Mouse (Mus musculus) lung, embryonic 16.5 days (tissue): ENCODE results near the gene Luzp1. TPM values are rescaled to one million over a fixed set of nuclear protein-coding genes. Genes with fewer than 3 reads are reported as not detected.

Experiments used
- ATAC-seq: fragments of 200-750 bp; cut with Nextera tagmentation; 2 replicates; pipeline ENCODE4 v1.8.0; 2017; ENCODE audit warnings: low read depth, mild to moderate bottlenecking, moderate library complexity
- H3K27ac ChIP-seq: fragments of 300-500 bp; sonication (generic); 2 replicates; pipeline ENCODE4 v1.5.1; 2014; ENCODE audit warnings: mild to moderate bottlenecking, control low read depth, low read length
- H3K27me3 ChIP-seq: fragments of 300-500 bp; sonication (generic); 2 replicates; pipeline ENCODE4 v1.6.1; 2014; ENCODE audit warnings: low read depth, low read length, mixed read lengths; ENCODE audit not compliant: control insufficient read depth, insufficient read depth
- H3K36me3 ChIP-seq: fragments of 300-500 bp; sonication (generic); 2 replicates; pipeline ENCODE4 v1.6.1; 2014; ENCODE audit warnings: low read length; ENCODE audit not compliant: control insufficient read depth, insufficient read depth
- H3K4me1 ChIP-seq: fragments of 300-500 bp; sonication (generic); replicated peaks from 2 replicates; pipeline ENCODE4 v1.6.1; 2014; ENCODE audit warnings: low read length, mixed read lengths; ENCODE audit not compliant: control insufficient read depth, insufficient read depth
- H3K4me2 ChIP-seq: fragments of 300-500 bp; sonication (generic); 2 replicates; pipeline ENCODE4 v1.6.1; 2014; ENCODE audit warnings: low read depth, low read length, control low read depth
- H3K4me3 ChIP-seq: fragments of 300-500 bp; sonication (generic); 2 replicates; pipeline ENCODE4 v1.5.1; 2014; ENCODE audit warnings: mild to moderate bottlenecking, low read length, control low read depth
- H3K9ac ChIP-seq: fragments of 300-500 bp; sonication (generic); 2 replicates; pipeline ENCODE4 v1.6.1; 2014; ENCODE audit warnings: low read length, control low read depth
- H3K9me3 ChIP-seq: fragments of 300-500 bp; sonication (generic); 2 replicates; pipeline ENCODE4 v1.6.1; 2016; ENCODE audit warnings: low read length; ENCODE audit not compliant: control insufficient read depth
- WGBS: fragments of 180-500 bp; shearing (Covaris S2); extraction: QIAGEN DNeasy Blood & Tissue Kit; methylation state at CpG from one replicate; pipeline ENCODE4 v1.1.7; 2014; 5-methylcytosine and 5-hydroxymethylcytosine counted together
- polyA plus RNA-seq: library from polyadenylated mRNA; unstranded; fragments of >200 nt; fragmentation: Nextera tagmentation; extraction: Ambion mirVana; gene quantifications from 2 replicates; pipeline ENCODE4 v1.2.1, GENCODE M21; 2015

Luzp1 gene
- polyA plus RNA-seq, 1 experiment from 2014 or later = 115 TPM

DNA sequence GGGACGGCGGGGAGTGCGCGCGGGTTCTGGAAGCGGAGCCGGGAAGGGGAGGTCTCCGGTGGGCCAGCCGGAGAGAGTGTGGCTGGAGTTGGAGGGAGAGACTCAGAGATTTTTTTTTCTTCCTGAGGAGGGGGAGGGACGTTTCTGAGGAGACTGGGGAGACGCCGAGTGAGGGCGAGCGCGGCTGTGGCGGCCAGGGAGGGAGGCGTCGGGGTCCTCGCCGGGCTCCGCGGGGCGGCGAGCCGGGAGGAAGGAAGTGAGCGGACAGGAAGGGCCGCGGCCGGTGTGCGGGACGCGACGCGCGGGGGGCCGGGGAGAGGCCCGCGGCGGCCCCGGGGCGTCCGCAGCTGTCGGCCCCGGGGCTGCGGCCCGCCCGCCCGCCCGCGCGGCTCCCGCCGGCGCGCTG lies 383 bp downstream of the Luzp1 start:
- H3K4me3 ChIP-seq = peak overlapping the region; percentile 90
- H3K36me3 ChIP-seq = no peaks in the 10 kb centered on the region
- no peaks in the 10 kb centered on the region for H3K9me3 ChIP-seq
- peaks cover 13% of the 10 kb centered on the region for H3K4me1 ChIP-seq
- H3K27ac ChIP-seq = peak overlapping the region; percentile 97
- peak; percentile 90 for ATAC-seq
- H3K27me3 ChIP-seq = no peaks in the 10 kb centered on the region
- H3K4me2 ChIP-seq = peak overlapping the region; percentile 67
- H3K9ac ChIP-seq = peak overlapping the region; percentile 93
- under 1% methylated on average over 20 of the region's 55 CpGs for WGBS

DNA sequence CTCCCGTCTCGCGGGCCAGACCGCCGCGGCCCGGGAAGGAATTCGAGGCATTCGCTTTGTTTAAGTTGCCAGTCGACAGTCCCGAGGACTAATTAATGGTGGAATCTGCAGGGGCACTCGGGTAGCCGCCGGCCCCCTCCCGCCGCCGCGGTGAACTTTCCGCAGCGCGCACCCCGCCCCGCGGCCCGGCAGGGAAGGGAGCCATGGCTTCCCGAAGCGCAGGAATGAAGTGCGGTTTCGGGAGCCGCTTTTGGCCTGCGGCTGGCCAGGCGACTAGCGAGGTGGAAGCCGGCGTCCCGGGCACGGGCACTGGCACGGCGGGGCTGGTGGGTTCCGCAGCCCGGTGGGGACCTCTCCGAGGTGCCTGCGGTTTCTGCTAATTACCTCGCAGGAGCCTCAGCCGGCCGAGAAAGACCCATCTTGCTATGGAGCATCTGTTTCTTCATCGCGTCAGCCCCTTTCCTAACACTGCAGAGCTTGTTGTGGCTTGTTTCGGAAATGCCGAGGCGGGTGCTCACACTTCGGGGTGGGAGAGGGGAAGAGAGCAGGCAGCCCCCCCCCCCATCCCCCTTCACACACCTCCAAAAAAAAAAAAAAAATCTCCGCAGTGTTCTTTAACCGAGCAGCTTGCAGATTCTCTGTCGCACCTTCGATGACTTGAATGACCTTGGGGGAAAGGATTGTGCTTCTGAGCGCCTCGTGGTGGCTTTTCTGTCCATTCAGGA lies 948 bp downstream of the Luzp1 start:
- H3K4me2 ChIP-seq = peak overlapping the region; percentile 67
- H3K9me3 ChIP-seq = no peaks in the 10 kb centered on the region
- H3K27ac ChIP-seq = peak overlapping the region; percentile 97
- no peaks in the 10 kb centered on the region for H3K36me3 ChIP-seq
- WGBS = under 1% methylated on average over 54 of the region's 58 CpGs
- H3K4me3 ChIP-seq = peak overlapping the region; percentile 90
- ATAC-seq = peak; percentile 23; the same call in 1 of the 2 replicates
- H3K4me1 ChIP-seq = peaks cover 13% of the 10 kb centered on the region
- H3K9ac ChIP-seq = peak overlapping the region; percentile 93
- no peaks in the 10 kb centered on the region for H3K27me3 ChIP-seq

DNA sequence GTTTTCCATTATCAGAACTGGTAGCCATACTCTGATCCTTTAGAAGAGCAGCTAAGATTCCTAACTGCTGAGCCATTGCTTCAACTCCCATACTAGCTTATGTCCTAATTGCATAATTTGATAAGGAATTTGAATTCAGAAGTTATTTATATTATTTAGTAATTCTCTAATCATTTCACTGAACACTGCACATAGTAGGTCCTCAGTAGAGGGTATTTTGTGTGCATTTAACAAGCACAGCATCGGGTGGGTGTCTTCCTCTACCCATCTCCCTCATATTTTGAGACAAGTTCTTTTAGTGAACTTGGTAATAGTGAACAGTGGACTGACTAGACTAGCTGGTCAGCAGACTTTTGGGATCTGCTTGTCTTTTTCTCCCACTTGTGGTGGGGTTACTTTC lies 7.1 kb downstream of the Luzp1 start:
- Histone ChIP-seq H3K4me1 (no peaks in the 10 kb centered on the region; the same call in 1 of the 2 replicates), H3K9me3 (no peaks in the 10 kb centered on the region), H3K27ac (no peak overlapping the region), H3K36me3 (no peaks in the 10 kb centered on the region), H3K4me3 (no peak overlapping the region), H3K9ac (no peak overlapping the region), H3K4me2 (no peak overlapping the region), H3K27me3 (no peaks in the 10 kb centered on the region)
- no peak for ATAC-seq
- 96% methylated on average over 1 of the region's 1 CpGs for WGBS

DNA sequence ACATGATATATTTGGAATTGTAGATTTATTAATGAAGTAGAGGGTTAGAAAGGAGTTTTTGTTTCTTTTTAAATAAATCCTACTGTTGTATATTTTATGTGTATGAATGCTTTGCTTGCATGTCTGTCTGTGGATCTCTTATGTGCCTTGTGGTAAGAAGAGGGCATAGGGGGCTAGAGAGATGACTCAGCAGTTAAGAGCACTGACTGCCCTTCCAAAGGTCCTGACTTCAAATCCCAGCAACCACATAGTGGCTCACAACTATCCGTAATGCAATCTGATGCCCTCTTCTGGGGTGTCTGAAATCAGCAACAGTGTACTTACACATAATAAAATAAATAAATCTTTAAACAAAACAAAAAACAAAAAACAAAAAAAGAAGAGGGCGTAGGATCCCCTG lies 17.0 kb downstream of the Luzp1 start:
- 88% methylated on average over 2 of the region's 2 CpGs for WGBS
- H3K4me1 ChIP-seq = no peaks in the 10 kb centered on the region
- H3K27me3 ChIP-seq = no peaks in the 10 kb centered on the region
- H3K4me3 ChIP-seq = no peak overlapping the region
- no peak overlapping the region for H3K27ac ChIP-seq
- no peak for ATAC-seq
- no peak overlapping the region for H3K4me2 ChIP-seq
- no peaks in the 10 kb centered on the region for H3K9me3 ChIP-seq
- H3K9ac ChIP-seq = no peak overlapping the region
- no peaks in the 10 kb centered on the region for H3K36me3 ChIP-seq

DNA sequence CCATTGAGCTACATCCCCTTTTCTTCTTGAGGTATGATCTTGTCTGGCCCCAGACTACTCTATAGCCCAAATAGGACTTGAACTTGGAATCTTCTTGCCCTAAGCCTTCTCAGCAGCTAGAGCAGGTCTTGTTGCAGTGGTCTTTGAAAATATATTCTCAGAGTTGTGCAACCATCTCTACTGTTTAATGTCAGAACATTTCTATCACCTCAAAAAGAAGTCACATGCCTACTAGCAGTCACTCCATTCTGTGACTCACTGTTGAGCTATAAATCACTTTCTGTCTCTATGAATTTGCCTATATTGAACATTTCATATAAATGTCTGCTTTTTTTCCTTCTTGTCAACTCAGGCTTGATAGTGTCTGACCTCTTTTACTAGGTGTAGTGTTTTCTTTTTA lies 26.4 kb downstream of the Luzp1 start:
- no peak for ATAC-seq
- H3K9me3 ChIP-seq = no peaks in the 10 kb centered on the region
- no peak overlapping the region for H3K4me3 ChIP-seq

DNA sequence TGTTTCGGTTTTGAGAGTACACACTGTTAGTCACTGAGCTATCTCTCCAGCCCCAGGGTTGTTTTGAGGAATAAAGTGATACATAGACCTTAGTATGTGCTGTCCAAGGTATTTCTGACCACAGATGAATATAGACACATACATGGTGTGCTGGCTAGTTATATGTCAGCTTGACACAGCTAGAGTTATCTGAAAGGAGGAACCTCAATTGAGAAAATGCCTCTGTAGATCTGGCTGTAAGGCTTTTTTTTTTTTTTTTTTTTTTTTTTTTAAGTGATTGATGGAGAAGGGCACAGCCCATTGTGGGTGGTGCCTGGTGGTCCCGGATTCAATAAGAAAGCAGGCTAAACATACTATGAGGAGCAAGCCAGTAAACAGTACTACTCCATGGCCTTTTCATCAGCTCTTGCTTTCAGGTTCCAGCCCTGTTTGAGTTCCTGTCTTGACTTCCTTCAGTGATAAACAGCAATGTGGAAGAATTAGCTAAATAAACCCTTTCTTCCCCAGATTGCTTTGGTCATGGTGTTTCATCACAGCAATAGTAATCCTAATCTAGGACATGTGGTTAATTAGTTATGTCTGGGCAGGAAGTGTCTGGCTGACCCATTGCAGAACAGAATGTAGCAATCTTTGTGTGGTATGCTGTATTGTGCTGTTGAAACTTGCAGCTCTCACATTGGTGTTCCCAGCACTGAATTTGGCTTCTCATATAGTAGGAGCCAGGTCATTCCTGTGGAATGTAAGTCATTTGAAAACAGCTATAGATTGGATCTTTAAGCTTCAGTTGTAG lies 36.1 kb downstream of the Luzp1 start:
- Histone ChIP-seq H3K36me3 (no peaks in the 10 kb centered on the region), H3K9ac (no peak overlapping the region), H3K4me2 (no peak overlapping the region), H3K4me3 (no peak overlapping the region), H3K27me3 (no peaks in the 10 kb centered on the region), H3K9me3 (no peaks in the 10 kb centered on the region), H3K4me1 (peaks cover 3% of the 10 kb centered on the region; the same call in 1 of the 2 replicates), H3K27ac (no peak overlapping the region)
- WGBS = 50% methylated on average over 2 of the region's 2 CpGs
- no peak for ATAC-seq

More for the DNA sequence above, 26.4 kb downstream of the Luzp1 start:
- Histone ChIP-seq H3K9ac (no peak overlapping the region), H3K4me2 (no peak overlapping the region), H3K36me3 (no peaks in the 10 kb centered on the region), H3K4me1 (0 out of 2 replicates have a peak, but pooled peaks cover under 1% of the 10 kb centered on the region), H3K27ac (no peak overlapping the region), H3K27me3 (no peaks in the 10 kb centered on the region)

DNA sequence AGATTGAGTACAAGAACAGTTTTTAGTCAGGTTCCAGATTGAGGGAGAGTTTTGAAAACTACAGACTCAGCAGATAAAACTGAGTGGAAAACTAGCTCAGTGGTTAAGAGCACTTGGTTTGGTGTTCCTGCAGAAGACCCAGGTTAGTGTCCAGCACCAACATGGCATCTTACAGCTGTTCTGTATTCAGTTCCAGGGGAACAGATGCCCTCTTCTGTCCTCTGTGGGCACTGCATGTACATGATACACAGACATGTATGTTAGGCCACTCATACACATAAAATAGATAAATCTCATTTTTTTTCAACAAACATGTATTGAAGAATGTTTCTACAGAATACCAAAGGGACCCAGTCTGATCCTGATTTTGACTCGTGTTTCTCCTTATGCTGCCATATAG lies 40.3 kb downstream of the Luzp1 start:
- Histone ChIP-seq H3K27me3 (no peaks in the 10 kb centered on the region), H3K4me3 (no peak overlapping the region), H3K9ac (no peak overlapping the region), H3K4me1 (peaks cover 13% of the 10 kb centered on the region), H3K9me3 (no peaks in the 10 kb centered on the region), H3K27ac (no peak overlapping the region), H3K4me2 (no peak overlapping the region), H3K36me3 (no peaks in the 10 kb centered on the region)
- ATAC-seq = no peak
- 71% methylated on average over 1 of the region's 1 CpGs for WGBS

DNA sequence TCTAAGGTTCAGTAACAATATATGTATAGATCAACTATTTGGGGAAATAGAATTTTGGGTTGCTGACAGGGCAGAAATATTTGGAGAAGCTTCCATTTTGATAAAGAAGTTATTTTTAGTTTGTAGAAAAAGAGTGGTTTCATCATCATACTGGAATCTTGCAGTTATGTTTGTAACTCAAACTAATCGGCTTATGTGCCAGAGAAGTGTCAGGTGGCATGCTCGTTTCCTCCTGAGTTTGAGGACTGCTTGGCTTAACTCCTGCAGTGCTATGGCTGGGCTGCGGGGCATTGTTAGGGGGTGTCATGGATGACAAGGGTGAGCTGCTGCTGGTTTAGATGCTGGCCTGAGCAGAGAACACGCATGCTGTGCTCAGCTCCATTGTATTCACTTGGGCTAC lies 42.1 kb downstream of the Luzp1 start:
- Histone ChIP-seq H3K4me3 (no peak overlapping the region), H3K9me3 (no peaks in the 10 kb centered on the region), H3K4me2 (no peak overlapping the region), H3K9ac (no peak overlapping the region), H3K36me3 (no peaks in the 10 kb centered on the region), H3K27me3 (no peaks in the 10 kb centered on the region), H3K4me1 (peaks cover 18% of the 10 kb centered on the region), H3K27ac (no peak overlapping the region; the same call in 1 of the 2 replicates)
- ATAC-seq = no peak
- 38% methylated on average over 4 of the region's 4 CpGs for WGBS

DNA sequence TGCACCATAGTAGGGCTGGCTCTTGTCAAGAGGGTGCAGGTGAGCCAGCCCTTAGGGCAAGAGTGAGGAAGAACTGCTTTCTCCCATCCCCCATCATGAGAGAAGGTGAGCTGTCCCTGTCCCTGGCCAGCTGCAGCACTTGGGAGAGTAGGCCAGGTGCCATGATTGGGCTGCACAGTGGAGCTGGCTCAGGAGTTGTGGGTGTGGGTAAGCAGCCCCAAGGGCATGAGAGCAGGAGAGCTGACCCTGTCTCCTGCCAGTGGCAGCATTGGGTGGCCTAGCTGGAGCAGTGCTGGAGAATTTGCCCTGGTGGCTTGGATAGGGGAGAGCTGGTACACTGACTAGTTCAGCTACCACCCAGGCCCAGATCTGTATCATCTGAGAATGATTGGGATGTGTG lies 43.3 kb downstream of the Luzp1 start:
- Histone ChIP-seq H3K9ac (no peak overlapping the region), H3K27me3 (no peaks in the 10 kb centered on the region), H3K27ac (no peak overlapping the region), H3K4me1 (peaks cover 18% of the 10 kb centered on the region), H3K9me3 (no peaks in the 10 kb centered on the region), H3K4me3 (no peak overlapping the region), H3K4me2 (no peak overlapping the region), H3K36me3 (no peaks in the 10 kb centered on the region)
- no peak for ATAC-seq
